Mouse (Mus musculus) olfactory bulb, adult 2 months (tissue): Measurements from ENCODE around the gene Vangl1. TPM values are rescaled to one million over a fixed set of nuclear protein-coding genes. Genes with fewer than 3 reads are reported as not detected.

ENCODE experiments used
- H3K27ac ChIP-seq: fragments of 200-500 bp; 2 replicates; pipeline ENCODE4 v1.5.1; 2012; ENCODE audit warnings: low read depth, low read length; ENCODE audit not compliant: insufficient read depth
- H3K4me1 ChIP-seq: fragments of 200-500 bp; 2 replicates; pipeline ENCODE4 v1.6.1; 2012; ENCODE audit warnings: low read length; ENCODE audit not compliant: control insufficient read depth, insufficient read depth
- H3K4me3 ChIP-seq: fragments of 200-500 bp; 2 replicates; pipeline ENCODE4 v1.5.1; 2012; ENCODE audit warnings: mild to moderate bottlenecking, low read depth, low read length, moderate library complexity; ENCODE audit not compliant: insufficient read depth
- CTCF ChIP-seq: fragments of 200-500 bp; IDR thresholded peaks from 2 replicates; pipeline ENCODE4 v1.5.1; 2012; ENCODE audit warnings: low read depth, mild to moderate bottlenecking, low read length, moderate library complexity; ENCODE audit not compliant: insufficient read depth
- POLR2A ChIP-seq: fragments of 200-500 bp; IDR thresholded peaks from 2 replicates; pipeline ENCODE4 v1.6.1; 2012; ENCODE audit warnings: mild to moderate bottlenecking, low read depth, low read length, moderate library complexity; ENCODE audit not compliant: insufficient read depth
- WGBS: fragments of 180-500 bp; shearing (Covaris S2); methylation state at CpG from one replicate; pipeline ENCODE4 v1.1.7; 2018; 5-methylcytosine and 5-hydroxymethylcytosine counted together
- polyA plus RNA-seq: library from polyadenylated mRNA; stranded (reverse); fragments of >200 nt; gene quantifications from 2 replicates; pipeline ENCODE4 v1.2.4, GENCODE M21; 2012; ENCODE audit warnings: low replicate concordance; ENCODE audit not compliant: missing spikeins, insufficient read depth, insufficient read length

Vangl1 gene
- polyA plus RNA-seq, 1 experiment, result not detected

GRCm38 (mm10) chr3:102154107-102154506 lies 50.4 kb downstream of the Vangl1 start:
- TF ChIP-seq POLR2A (no peak), CTCF (no peak)
- H3K4me1 ChIP-seq, result peaks cover 6% of the 10 kb centered on the region; the same call in 1 of the 2 replicates
- H3K27ac ChIP-seq, result no peak overlapping the region
- no peak overlapping the region for H3K4me3 ChIP-seq
- WGBS, result 89% methylated on average over 7 of the region's 7 CpGs

DNA sequence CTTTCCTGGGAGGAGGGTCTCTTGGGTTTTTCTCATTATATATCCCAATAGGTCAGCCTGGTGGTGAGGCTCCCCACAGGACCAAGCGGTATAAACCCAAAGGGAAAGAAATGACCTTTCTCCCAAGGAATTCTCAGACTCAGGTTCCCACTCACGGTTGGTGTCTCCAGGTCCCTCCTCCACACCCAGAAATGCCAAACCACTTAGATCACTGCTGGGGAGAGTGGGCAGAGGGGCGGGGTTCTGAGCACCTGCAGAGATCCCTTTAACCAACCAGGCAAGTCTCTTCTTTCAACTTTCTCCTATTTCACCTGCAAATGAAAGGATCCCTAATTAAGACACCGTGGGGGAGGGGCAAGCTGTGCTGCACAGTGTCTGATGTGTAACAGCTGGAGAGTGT lies 51.6 kb downstream of the Vangl1 start:
- no peak overlapping the region for H3K27ac ChIP-seq
- no peaks in the 10 kb centered on the region for H3K4me1 ChIP-seq
- no peak overlapping the region for H3K4me3 ChIP-seq
- TF ChIP-seq POLR2A, result no peak
- TF ChIP-seq CTCF, result no peak
- 49% methylated on average over 4 of the region's 4 CpGs for WGBS

GRCm38 (mm10) chr3:102152471-102152870 lies 52.0 kb downstream of the Vangl1 start:
- H3K4me3 ChIP-seq, result no peak overlapping the region
- TF ChIP-seq CTCF, result no peak
- no peaks in the 10 kb centered on the region for H3K4me1 ChIP-seq
- H3K27ac ChIP-seq, result no peak overlapping the region
- 86% methylated on average over 4 of the region's 4 CpGs for WGBS

DNA sequence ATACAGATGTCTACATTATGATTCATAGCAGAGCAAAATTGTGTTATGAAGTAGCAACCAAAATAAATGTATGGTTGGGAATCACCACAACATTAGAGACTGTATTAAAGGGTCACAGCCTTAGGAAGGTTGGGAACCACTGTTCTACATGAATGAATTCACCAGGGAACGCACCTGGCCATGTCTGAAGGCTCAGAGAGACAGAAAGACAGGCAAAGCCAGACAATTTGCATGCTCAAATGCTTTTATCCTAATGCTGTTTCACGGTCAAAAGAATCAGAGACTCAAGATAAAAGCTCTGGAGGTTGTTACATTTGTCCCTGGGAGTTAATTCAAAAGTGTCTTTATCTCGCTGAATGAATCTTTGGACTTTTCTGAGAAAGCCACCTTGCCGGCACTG lies 52.6 kb downstream of the Vangl1 start:
- TF ChIP-seq CTCF (no peak), POLR2A (no peak)
- Histone ChIP-seq H3K27ac (no peak overlapping the region), H3K4me1 (0 out of 2 replicates have a peak, but pooled peaks cover 3% of the 10 kb centered on the region), H3K4me3 (no peak overlapping the region)
- WGBS, result 81% methylated on average over 4 of the region's 4 CpGs

DNA sequence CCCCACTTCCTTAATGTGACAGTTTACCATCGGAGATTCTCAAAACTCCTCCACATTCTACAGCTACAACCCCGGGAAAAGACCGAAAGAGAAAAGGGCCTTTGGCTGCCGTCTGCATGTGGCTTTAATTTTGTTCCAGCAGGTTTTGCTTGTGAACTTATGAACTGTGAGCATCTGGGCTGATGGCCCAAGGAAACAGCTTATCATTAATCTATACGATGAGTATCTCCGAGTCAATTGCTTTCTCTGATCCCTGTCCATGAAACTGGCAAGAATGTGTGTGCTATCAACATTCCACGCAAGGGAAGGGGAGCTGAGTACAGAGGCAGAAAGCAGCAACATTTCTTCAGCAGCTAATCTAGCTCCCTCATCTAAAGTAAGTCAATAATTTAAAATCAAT lies 54.6 kb downstream of the Vangl1 start:
- TF ChIP-seq CTCF (no peak), POLR2A (no peak)
- WGBS, result 88% methylated on average over 7 of the region's 7 CpGs
- no peak overlapping the region for H3K27ac ChIP-seq
- no peak overlapping the region for H3K4me3 ChIP-seq
- 0 out of 2 replicates have a peak, but pooled peaks cover 7% of the 10 kb centered on the region for H3K4me1 ChIP-seq

DNA sequence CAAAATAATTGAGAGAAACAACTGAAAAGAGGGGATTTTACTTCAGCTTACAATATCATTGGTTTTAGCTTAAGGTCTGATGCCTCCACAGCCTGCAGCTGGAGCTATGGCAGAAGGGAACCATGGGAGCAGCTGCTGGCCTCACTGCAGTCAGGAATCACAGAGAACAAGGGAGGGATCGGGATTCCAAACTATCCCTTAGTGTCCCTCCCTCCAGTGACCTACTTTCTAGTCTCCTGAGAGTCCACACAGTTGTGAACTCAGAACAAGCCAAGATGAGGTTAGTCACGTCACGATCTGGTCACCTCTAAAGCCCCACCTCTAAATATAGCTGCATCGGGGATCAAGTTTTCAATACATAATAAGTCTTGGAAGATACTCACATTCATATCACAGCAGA lies 57.3 kb downstream of the Vangl1 start:
- TF ChIP-seq POLR2A, result no peak
- TF ChIP-seq CTCF, result no peak
- 62% methylated on average over 4 of the region's 4 CpGs for WGBS
- Histone ChIP-seq H3K27ac (no peak overlapping the region), H3K4me3 (no peak overlapping the region), H3K4me1 (0 out of 2 replicates have a peak, but pooled peaks cover 7% of the 10 kb centered on the region)

GRCm38 (mm10) chr3:102146428-102146827 lies 58.1 kb downstream of the Vangl1 start:
- no peak overlapping the region for H3K4me3 ChIP-seq
- no peak overlapping the region for H3K27ac ChIP-seq
- 53% methylated on average over 6 of the region's 6 CpGs for WGBS
- no peak for TF ChIP-seq POLR2A
- no peak for TF ChIP-seq CTCF
- H3K4me1 ChIP-seq, result peaks cover 12% of the 10 kb centered on the region

DNA sequence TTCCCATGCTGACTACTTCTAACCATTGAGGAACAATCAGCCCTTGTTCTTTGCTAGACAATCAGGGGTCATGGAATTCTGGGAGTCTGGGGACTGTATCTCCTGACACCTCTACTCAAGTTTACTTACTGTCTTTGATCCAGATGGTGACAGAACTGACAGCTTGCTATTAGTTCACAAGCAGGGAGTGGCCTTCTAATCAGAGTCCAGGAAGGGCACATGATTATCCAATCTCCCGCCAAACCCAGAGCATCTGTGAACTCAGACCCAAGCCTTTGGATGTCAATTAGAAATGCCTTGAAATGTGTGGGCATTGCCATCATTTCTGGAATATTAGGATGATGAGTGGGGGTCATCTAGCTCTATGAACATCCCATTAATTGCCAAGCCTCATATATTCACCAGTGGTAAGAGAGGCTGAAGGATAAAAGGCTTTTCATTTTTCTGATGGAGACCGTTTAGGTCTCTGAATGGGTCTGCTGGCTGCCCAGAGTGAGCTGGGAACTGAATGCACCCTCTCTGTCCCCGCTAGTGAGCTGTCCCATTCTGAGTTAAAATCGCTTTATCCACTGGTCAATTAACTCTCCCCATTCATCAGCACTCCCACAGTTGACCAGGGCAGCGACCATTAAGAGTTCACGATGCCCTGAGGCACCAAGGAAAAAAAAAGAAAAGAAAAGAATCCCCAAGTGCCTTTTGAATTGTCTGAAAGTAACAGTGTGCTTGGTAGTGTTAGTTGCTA lies 58.7 kb downstream of the Vangl1 start:
- peaks cover 12% of the 10 kb centered on the region for H3K4me1 ChIP-seq
- 46% methylated on average over 6 of the region's 6 CpGs for WGBS
- no peak overlapping the region for H3K4me3 ChIP-seq
- TF ChIP-seq POLR2A, result no peak
- TF ChIP-seq CTCF, result no peak
- H3K27ac ChIP-seq, result no peak overlapping the region

- H3K4me1 ChIP-seq, result peaks cover 12% of the 10 kb centered on the region
- H3K4me3 ChIP-seq, result no peak overlapping the region
- no peak overlapping the region for H3K27ac ChIP-seq
- TF ChIP-seq CTCF, result no peak
- no peak for TF ChIP-seq POLR2A
- WGBS, result 98% methylated on average over 4 of the region's 4 CpGs
Observed at GRCm38 (mm10) chr3:102144401-102144800, 60.1 kb downstream of the Vangl1 start.
